Mouse (Mus musculus) myocyte (in vitro differentiated cells): ENCODE data around the gene P2ry6. TPM values are rescaled to one million over a fixed set of nuclear protein-coding genes. Genes with fewer than 3 reads are reported as not detected.

Source experiments
- H3K27me3 ChIP-seq: one replicate; pipeline ENCODE4 v1.6.1; 2011; ENCODE audit not compliant: control insufficient read depth, insufficient read depth, insufficient read length
- H3K36me3 ChIP-seq: one replicate; pipeline ENCODE4 v1.6.1; 2011; ENCODE audit not compliant: control insufficient read depth, insufficient read depth
- H3K4me2 ChIP-seq: one replicate; pipeline ENCODE4 v1.6.1; 2011; ENCODE audit warnings: low read depth, control low read depth
- H3K4me3 ChIP-seq: one replicate; pipeline ENCODE4 v1.5.1; 2011; ENCODE audit warnings: mild to moderate bottlenecking, control low read depth, moderate library complexity
- H3K79me2 ChIP-seq: one replicate; pipeline ENCODE4 v1.6.1; 2011; ENCODE audit not compliant: control insufficient read depth, insufficient read depth
- H3ac ChIP-seq: one replicate; pipeline ENCODE4 v1.6.1; 2011; ENCODE audit not compliant: control insufficient read depth, insufficient read length
- CEBPB ChIP-seq: IDR thresholded peaks from 2 replicates; pipeline ENCODE4 v1.6.1; 2011; ENCODE audit warnings: mild to moderate bottlenecking, moderate library complexity; ENCODE audit not compliant: poor library complexity, insufficient read depth, severe bottlenecking
- E2F4 ChIP-seq: IDR thresholded peaks from one replicate; pipeline ENCODE4 v1.6.1; 2011; ENCODE audit warnings: mild to moderate bottlenecking, control low read depth, moderate library complexity; ENCODE audit not compliant: insufficient read depth
- MAX ChIP-seq: IDR thresholded peaks from one replicate; pipeline ENCODE4 v1.6.1; 2011; ENCODE audit warnings: low read depth, mild to moderate bottlenecking, control low read depth
- MYOD1 ChIP-seq, 3 experiments: IDR thresholded peaks; one replicate each; pipeline ENCODE4 v1.6.1; 2011; ENCODE audit warnings: control low read depth in 2 of 3, low read depth in 2 of 3, mild to moderate bottlenecking in 2 of 3, moderate library complexity in 1 of 3; ENCODE audit not compliant: insufficient read length in 2 of 3, control insufficient read depth in 1 of 3
- MYOG ChIP-seq, 3 experiments: IDR thresholded peaks; one replicate each; pipeline ENCODE4 v1.6.1; 2011; ENCODE audit warnings: control low read depth in 2 of 3, low read depth in 2 of 3, mild to moderate bottlenecking in 2 of 3; ENCODE audit not compliant: insufficient read length in 2 of 3, control insufficient read depth in 1 of 3, insufficient read depth in 1 of 3
- POLR2A ChIP-seq: IDR thresholded peaks from one replicate; pipeline ENCODE4 v1.6.1; 2011; ENCODE audit warnings: low read depth, mild to moderate bottlenecking, control low read depth, moderate library complexity; ENCODE audit not compliant: insufficient read length
- REST ChIP-seq: IDR thresholded peaks from one replicate; pipeline ENCODE4 v1.6.1; 2011; ENCODE audit warnings: mild to moderate bottlenecking, control low read depth, moderate library complexity; ENCODE audit not compliant: insufficient read depth, insufficient read length
- SRF ChIP-seq: IDR thresholded peaks from one replicate; pipeline ENCODE4 v1.6.1; 2011; ENCODE audit warnings: low read depth; ENCODE audit not compliant: control insufficient read depth, insufficient read length
- TCF12 ChIP-seq: IDR thresholded peaks from one replicate; pipeline ENCODE4 v1.6.1; 2011; ENCODE audit warnings: mild to moderate bottlenecking, control low read depth; ENCODE audit not compliant: poor library complexity, insufficient read depth, severe bottlenecking
- TCF3 ChIP-seq: IDR thresholded peaks from one replicate; pipeline ENCODE4 v1.6.1; 2011; ENCODE audit warnings: low read depth, control low read depth; ENCODE audit not compliant: insufficient read length
- USF1 ChIP-seq: IDR thresholded peaks from one replicate; pipeline ENCODE4 v1.6.1; 2011; ENCODE audit warnings: low read depth, mild to moderate bottlenecking, control low read depth, moderate library complexity
- polyA plus RNA-seq: library from polyadenylated mRNA; unstranded; fragments of >200 nt; fragmentation: generic; extraction: Trizol; gene quantifications from one replicate; pipeline ENCODE4 v1.2.1, GENCODE M21; 2012; ENCODE audit warnings: missing spikeins

The P2ry6 gene
- polyA plus RNA-seq, 1 experiment, result 0.13 TPM

DNA sequence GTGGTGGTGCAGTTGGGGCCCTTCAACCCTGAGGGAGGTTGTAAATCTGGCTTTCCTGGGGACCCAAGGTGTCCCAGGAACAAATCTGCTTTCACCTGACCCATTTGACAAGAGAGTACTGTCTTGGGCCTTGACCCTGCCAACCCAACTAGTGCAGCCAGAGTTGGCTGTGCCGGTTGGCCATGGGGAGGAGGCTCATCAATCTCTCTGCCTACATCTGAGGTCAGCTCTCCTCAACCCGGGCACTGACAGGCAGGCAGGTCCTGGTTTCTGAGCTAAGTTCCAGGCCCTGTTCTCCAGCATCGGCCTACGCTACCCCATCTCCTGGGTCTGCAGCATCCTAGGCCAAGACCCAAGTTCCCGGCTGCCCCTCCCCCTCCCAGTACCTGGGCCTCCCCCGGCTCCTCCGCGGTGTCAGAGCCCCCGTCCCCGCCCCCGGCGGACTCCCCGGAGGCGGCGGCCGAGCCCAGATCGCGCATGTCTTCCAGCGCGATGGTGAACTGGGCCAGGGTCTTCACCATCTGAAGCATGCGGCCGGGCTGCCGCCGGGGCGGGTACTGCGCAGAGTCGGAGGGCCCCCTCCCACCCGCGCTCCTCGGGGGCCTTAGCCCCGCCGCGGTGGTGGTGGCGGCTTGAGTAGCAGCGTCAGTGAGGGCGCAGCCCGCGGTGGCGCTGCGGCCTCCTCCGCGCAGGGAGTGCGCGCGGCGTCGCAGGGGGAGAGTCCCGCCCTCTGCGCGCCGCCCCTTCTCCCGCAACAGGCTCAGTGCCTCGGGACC lies 80.2 kb downstream of the P2ry6 start:
- Histone ChIP-seq H3ac (no peak overlapping the region), H3K27me3 (no peaks in the 10 kb centered on the region), H3K79me2 (peaks cover 13% of the 10 kb centered on the region), H3K4me2 (no peak overlapping the region), H3K36me3 (no peaks in the 10 kb centered on the region), H3K4me3 (no peak overlapping the region)
- no peak for TF ChIP-seq REST

DNA sequence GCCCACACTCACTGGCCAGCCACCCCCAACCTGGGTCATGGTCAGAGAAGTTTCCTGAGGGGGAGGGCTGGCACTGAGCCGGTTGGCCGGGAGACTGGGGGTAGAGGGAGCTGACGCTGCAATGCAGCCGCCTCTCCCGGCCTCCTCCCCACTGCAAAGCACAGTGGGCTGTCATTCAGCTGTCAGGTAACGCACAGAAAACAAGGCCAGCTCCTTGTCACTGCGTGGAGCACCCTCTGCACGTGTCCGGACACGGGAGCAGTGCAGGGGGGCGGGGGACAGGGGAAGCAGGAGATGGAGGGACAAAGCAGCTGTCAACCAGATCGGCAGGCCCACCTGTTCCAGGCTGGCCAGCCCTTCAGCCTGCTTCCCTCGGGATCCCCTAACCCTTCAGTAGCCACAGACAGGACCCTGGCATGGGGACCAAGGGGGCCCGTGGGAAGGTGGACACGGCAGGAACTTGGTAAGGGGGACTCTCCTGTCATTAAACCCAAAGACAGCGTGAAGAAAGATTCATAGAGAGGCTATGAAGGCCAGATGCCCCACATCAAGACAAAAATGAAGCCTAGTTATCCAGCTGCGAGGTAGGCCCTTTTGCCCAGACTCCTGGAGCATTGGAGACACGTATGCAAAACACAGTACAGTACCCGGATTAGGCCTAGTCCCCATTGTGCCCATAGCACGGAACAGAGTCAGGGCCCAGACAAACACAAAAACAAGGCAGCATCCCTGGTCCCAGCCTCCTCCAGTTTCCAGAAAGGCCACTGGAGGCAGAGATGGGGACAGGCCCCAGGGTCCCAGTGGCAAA lies 81.0 kb downstream of the P2ry6 start:
- H3K27me3 ChIP-seq, result no peaks in the 10 kb centered on the region
- no peak overlapping the region for H3K4me2 ChIP-seq
- H3ac ChIP-seq, result no peak overlapping the region
- no peak overlapping the region for H3K4me3 ChIP-seq
- H3K79me2 ChIP-seq, result peaks cover 13% of the 10 kb centered on the region
- TF ChIP-seq TCF12 (no peak), USF1 (no peak), MYOG (IDR thresholded peaks at IDR 0.05; ENCODE audit: control insufficient read depth in 1 of 3, insufficient read depth in 1 of 3, insufficient read length in 2 of 3, low read depth in 2 of 3) (peak in 2 of 3 experiments; percentile 72 to 89), TCF3 (peak; percentile 24), SRF (no peak), E2F4 (no peak), REST (no peak), CEBPB (no peak), POLR2A (no peak), MYOD1 (IDR thresholded peaks at IDR 0.05; ENCODE audit: control insufficient read depth in 1 of 3, insufficient read length in 2 of 3, low read depth in 2 of 3) (peak in 2 of 3 experiments; percentile 87 to 93), MAX (no peak)
- H3K36me3 ChIP-seq, result no peaks in the 10 kb centered on the region

Other genes with a start within 250 kb of the P2ry6 start
- 6.5 TPM for gene Relt, start 111.2 kb downstream of the P2ry6 start, polyA plus RNA-seq
- gene Arhgef17, start 42.5 kb downstream of the P2ry6 start, polyA plus RNA-seq, result 24.7 TPM
- gene P2ry2, start 38.2 kb upstream of the P2ry6 start, polyA plus RNA-seq, result 20.8 TPM
- gene Fchsd2, start 118.2 kb upstream of the P2ry6 start, polyA plus RNA-seq, result 5.7 TPM